Mouse (Mus musculus) left cerebral cortex, adult 8-10 months (tissue): ENCODE results near the gene Usp3. TPM values are rescaled to one million over a fixed set of nuclear protein-coding genes. Genes with fewer than 3 reads are reported as not detected.
A peak's percentile ranks its signal among the peaks of the same experiment; 100 is the strongest.

Experiments
- DNase-seq, 2 experiments: peaks; one replicate each; pipeline ENCODE4 v3.0.0; 2022; ENCODE audit warnings: low spot score in 2 of 2
- total RNA-seq, 4 experiments: library from RNA; stranded (reverse); gene quantifications; 2 replicates each; pipeline ENCODE4 v1.2.4; 2022

Usp3 gene
- total RNA-seq, 4 experiments from 2014 or later = 36.1 to 50.1 (median 42.7) TPM

GRCm38 (mm10) chr9:66510944-66511343, 82.0 kb downstream of the Usp3 start:
- no peak for DNase-seq

- no peak for DNase-seq
Measured at GRCm38 (mm10) chr9:66510351-66510841, 82.5 kb downstream of the Usp3 start.

GRCm38 (mm10) chr9:66508890-66509399, 84.0 kb downstream of the Usp3 start:
- DNase-seq = no peak

- DNase-seq = no peak
Measured at GRCm38 (mm10) chr9:66507684-66508083, 85.3 kb downstream of the Usp3 start.

- no peak for DNase-seq
Measured at GRCm38 (mm10) chr9:66506424-66506823, 86.5 kb downstream of the Usp3 start.

- DNase-seq = no peak
Measured at GRCm38 (mm10) chr9:66506011-66506410, 86.9 kb downstream of the Usp3 start.

GRCm38 (mm10) chr9:66505141-66505917, 87.6 kb downstream of the Usp3 start:
- no peak for DNase-seq

- DNase-seq = peak in 1 of 2 experiments; percentile 85
Measured at GRCm38 (mm10) chr9:66504518-66504917, 88.4 kb downstream of the Usp3 start.

GRCm38 (mm10) chr9:66503879-66504411, 89.0 kb downstream of the Usp3 start:
- no peak for DNase-seq

- DNase-seq = no peak
Measured at GRCm38 (mm10) chr9:66501248-66501647, 91.7 kb downstream of the Usp3 start.

GRCm38 (mm10) chr9:66493992-66494391, 99.0 kb downstream of the Usp3 start:
- DNase-seq = no peak

- DNase-seq = no peak
Measured at GRCm38 (mm10) chr9:66492361-66492760, 100.6 kb downstream of the Usp3 start.

- DNase-seq = no peak
Measured at GRCm38 (mm10) chr9:66488786-66489185, 104.2 kb downstream of the Usp3 start.

- no peak for DNase-seq
Measured at GRCm38 (mm10) chr9:66483429-66483828, 109.5 kb downstream of the Usp3 start.

- no peak for DNase-seq
Measured at GRCm38 (mm10) chr9:66477785-66478184, 115.2 kb downstream of the Usp3 start.

- no peak for DNase-seq
Measured at GRCm38 (mm10) chr9:66465087-66465486, 127.9 kb downstream of the Usp3 start.

Other genes starting within 250 kb of the Usp3 start
- gene Herc1, start 242.7 kb downstream of the Usp3 start, total RNA-seq = 100 to 1,000 TPM; 106 to 127 (median 112) TPM
- gene Fbxl22, start 78.5 kb downstream of the Usp3 start, total RNA-seq = under 1 TPM; 0.17 to 0.34 (median 0.25) TPM
- 10 to 100 TPM; 17.6 to 23.6 (median 19.3) TPM for gene Car12, start 120.5 kb upstream of the Usp3 start, total RNA-seq
- gene Aph1b, start 202.3 kb upstream of the Usp3 start, total RNA-seq = 10 to 100 TPM; 19.1 to 20.4 (median 20.0) TPM
- gene Gm10647, start 203.9 kb upstream of the Usp3 start, total RNA-seq = under 1 TPM; 0.60 to 0.83 (median 0.69) TPM
- 10 to 100 TPM in 1 of 4 experiments, 1 to 10 TPM in 3; 5.8 to 10.5 (median 8.4) TPM for gene Aph1c, start 241.6 kb upstream of the Usp3 start, total RNA-seq